Mouse (Mus musculus): ENCODE results near the gene Aff3. TPM values are rescaled to one million over a fixed set of nuclear protein-coding genes. Genes with fewer than 3 reads are reported as not detected.

Aff3 gene
- total RNA-seq, 2 experiments from 2014 or later: 82.9 to 86.5 TPM

GRCm38 (mm10) chr1:38271312-38271711, 393.4 kb downstream of the Aff3 start:
- intact Hi-C loops (cut with DNase I): no loop called here
- no peak for DNase-seq (ENCODE audit: low spot score in 2 of 2)

DNA sequence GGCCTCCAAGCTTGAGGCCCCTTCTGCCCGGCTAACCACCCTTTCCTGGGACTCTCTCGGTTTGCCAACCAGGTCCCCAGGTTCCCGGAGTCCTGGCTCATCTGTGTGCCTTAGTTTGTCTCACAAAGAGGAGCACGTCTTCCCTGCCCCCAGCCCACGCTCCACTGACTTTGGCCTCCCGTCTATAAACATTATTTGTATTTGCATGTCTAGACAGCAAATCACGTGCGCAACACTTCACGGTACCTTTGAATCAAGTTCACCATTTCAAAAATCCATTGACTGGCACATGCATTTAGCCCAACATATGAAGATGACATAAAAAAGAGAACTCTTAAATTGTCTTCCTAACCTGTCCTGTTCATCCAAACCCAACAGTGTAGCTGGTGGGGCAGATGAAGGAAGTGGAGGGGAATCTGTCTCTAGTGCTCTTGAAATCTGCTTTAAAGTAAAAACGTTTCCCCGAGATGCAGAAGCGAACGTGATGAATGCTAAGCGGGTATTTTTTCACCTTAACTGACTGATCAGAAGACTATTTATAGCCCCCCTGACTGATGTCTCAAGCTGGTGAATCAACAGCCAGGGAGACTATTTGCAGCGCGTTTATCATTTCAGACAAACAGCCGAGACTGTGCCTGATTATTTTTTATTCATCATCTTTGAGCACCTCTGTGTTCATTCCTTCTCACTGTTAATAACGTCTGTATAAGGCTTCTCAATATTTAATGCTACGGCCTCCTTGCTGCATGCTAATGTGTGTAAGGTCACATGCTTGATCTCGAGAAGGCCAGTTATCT, 396.3 kb downstream of the Aff3 start:
- intact Hi-C loops (cut with DNase I): no loop called here
- DNase-seq (ENCODE audit: low spot score in 2 of 2): peak in 1 of 2 experiments; percentile 18

DNA sequence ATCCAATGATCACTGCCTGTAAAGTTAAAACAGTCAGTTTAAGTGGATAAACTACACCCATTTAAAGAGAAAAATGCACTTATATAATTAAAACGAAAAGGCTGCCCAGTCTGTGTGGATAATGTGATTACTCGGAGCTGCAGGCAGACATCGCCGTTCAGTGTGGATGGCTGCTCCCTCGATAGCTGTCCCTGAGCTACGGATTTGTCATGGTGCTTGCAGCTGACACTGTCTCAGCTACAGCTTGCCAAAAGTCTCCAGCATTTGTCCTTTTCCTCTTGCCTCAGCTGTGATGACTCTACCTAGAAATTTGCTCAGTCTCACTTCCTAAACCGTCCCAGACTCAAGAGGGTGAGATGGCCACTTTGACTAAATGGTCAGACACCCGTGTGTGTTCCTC, 401.5 kb downstream of the Aff3 start:
- DNase-seq (ENCODE audit: low spot score in 2 of 2): no peak
- intact Hi-C loops (cut with DNase I): no loop called here

DNA sequence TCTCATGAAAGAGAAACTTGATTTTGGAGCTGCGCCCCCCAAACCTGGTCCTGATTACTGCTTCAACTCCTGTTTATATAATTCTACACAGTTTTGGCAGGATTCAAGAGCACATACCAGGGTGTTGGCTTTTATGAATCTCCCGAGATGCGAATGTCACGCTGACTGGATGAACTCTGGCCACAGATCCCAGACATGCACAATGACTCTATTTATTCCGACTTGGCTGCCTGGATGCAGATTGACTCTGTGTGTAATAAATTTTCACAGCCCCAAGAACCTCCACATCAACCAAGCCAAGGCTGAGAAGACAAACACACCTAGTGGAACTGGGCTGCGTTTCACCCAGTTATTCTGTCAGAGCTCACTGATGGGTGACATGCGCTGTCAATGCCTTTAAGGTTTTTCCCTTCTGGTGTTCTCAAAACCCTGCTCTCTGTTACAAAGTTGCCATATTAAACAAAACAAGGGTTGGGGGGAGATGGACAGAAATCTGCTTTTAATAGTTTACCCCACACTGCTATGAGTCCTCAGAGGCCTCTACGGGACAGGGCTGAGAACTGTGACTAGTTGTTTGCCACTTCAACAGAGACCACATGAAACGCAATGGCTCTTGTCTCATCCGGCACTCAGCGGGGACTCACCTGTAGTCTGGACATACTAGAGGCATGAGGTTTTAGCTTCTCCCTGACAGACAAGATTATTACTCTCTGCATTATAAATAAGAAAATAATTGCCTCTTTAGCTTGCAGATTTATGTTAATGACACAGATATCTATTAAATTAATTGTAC, 402.2 kb downstream of the Aff3 start:
- intact Hi-C loops (cut with DNase I): no loop called here

DNA sequence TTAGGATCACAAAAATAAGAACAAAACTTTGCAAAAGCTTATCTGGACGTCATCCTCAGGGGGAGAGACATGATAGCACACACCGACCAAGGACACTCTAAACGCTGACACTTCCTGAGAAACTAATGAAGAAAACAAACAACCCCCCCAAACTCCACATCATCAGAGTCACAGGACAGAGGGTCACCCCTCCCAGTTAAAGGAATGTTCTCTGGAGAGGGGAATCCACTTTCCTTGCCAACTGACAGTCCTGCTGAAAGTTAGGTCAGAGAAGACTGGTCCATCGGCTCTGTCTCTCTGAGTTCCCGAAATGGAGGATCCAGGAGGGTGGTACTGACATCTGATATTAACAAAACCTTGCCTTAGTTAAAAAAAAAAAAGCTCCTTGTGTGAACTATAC, 403.7 kb downstream of the Aff3 start:
- intact Hi-C loops (cut with DNase I): no loop called here
- no peak for DNase-seq (ENCODE audit: low spot score in 2 of 2)

More for the DNA sequence above, 402.2 kb downstream of the Aff3 start:
- DNase-seq (ENCODE audit: low spot score in 2 of 2): no peak

DNA sequence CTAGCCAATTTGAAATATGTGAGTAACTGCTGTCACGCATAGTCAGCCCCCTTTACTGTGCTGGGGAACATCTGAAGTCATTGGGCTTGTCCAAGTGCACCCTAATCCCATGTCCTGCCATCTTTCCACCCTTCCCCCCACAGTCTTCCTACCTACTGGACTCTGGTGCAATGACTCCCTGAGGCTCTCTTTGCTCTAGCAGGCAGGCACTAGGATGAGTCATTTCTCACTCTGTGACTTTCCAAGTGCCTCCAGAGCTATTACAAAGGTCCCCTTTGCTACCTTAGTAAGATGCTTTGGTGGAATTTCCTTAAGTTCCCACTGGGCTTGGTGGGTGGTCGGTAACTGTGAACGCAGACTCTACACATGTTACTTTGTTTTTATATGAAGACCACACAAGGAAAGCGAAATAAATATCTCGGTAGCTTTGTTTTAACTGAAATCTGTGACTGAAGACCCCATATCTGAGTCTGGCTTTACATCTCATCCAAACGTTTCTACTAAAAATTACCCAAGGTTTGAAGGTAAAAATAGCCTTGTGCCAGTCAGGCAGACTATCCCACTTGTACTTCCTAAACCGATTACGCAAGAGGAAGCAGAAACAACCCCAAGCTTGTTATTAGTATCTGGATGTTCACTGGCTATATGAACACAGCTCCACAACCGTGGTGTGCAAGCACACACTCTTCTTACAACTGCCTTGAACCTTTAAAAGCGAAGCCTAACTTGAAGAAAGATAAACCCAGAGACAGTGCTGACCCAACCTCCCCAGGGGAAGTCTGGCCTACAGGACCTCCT, 405.0 kb downstream of the Aff3 start:
- intact Hi-C loops (cut with DNase I): no loop called here
- DNase-seq (ENCODE audit: low spot score in 2 of 2): no peak

GRCm38 (mm10) chr1:38254426-38254825, 410.3 kb downstream of the Aff3 start:
- intact Hi-C loops (cut with DNase I): no loop called here
- DNase-seq (ENCODE audit: low spot score in 2 of 2): no peak

DNA sequence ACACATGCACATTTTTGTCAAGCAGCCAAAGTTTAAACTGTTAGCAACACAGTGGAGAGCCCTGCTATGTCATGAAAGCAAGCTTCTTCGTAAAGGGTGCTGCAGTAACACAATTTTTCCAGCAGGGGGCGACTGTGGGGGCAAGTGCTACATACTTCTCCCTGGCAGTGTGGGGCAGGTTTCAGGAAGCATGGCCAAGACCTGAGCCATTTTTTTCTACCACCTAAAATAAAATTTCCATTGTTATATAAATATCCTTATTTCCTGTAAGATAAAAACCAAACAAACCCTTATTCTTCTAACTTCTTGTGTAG, 412.0 kb downstream of the Aff3 start:
- peak; percentile 29 to 36 for DNase-seq (ENCODE audit: low spot score in 2 of 2)
- intact Hi-C loops (cut with DNase I): no loop called here

DNA sequence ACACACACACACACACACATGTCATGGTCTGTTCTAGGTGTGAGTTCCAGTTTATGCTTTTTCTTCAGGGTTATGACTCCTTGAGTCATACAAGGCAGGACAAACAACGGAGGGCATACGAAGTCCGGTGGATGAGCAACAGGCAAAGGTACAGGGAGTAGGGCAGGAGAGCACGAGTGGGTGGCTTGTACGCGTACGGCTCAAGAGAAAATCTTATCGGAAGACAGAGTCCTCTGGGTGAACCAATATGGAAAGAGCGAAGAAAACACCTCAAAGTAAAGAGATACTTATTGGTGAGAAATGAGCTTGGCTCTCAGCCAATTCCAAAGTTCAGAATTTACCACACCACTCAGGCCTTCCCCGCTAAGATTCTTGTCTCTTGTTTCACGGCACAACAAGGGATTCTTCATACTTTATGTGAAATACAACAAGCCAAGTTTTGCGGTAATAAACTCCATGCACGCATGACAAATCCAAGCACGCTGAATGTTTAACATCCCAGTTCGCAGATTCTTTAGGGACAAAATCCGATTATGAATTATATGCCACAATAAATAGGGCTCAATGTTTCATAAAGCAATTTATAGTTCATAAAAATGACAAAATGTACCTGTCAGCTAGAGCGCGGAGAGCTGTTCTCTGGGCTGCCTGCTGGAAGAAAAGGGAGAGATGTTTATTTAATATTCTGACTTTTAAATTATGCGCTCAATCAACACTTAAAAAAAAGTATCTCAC, 412.6 kb downstream of the Aff3 start:
- intact Hi-C loops (cut with DNase I): no loop called here
- no peak for DNase-seq (ENCODE audit: low spot score in 2 of 2)

- intact Hi-C loops (cut with DNase I): no loop called here
Observed at GRCm38 (mm10) chr1:38251448-38251847, 413.3 kb downstream of the Aff3 start.

GRCm38 (mm10) chr1:38250246-38250645, 414.5 kb downstream of the Aff3 start:
- intact Hi-C loops (cut with DNase I): no loop called here
- DNase-seq (ENCODE audit: low spot score in 2 of 2): no peak

More at GRCm38 (mm10) chr1:38251448-38251847, 413.3 kb downstream of the Aff3 start:
- no peak for DNase-seq (ENCODE audit: low spot score in 2 of 2)

GRCm38 (mm10) chr1:38249561-38249960, 415.2 kb downstream of the Aff3 start:
- intact Hi-C loops (cut with DNase I): no loop called here
- DNase-seq (ENCODE audit: low spot score in 2 of 2): no peak

DNA sequence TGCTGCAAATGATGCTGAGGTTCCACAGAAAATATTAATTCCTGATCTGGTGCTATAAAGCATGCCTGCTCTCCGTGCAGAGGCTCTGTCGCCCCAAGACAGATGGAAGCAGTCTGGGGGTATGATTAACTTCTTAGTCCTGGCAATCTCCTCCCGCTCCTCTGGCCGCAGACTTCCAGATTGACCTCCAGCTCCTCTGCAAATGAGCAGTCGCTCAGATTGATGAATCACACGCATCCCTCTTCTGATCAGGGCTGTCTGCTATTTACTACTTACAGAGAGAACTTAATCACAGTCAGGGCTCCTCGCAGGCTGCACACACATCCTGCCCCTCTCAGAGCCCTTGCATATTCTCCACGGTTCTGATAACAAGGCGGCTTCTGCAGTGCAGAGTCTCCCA, 416.7 kb downstream of the Aff3 start:
- intact Hi-C loops (cut with DNase I): no loop called here

DNA sequence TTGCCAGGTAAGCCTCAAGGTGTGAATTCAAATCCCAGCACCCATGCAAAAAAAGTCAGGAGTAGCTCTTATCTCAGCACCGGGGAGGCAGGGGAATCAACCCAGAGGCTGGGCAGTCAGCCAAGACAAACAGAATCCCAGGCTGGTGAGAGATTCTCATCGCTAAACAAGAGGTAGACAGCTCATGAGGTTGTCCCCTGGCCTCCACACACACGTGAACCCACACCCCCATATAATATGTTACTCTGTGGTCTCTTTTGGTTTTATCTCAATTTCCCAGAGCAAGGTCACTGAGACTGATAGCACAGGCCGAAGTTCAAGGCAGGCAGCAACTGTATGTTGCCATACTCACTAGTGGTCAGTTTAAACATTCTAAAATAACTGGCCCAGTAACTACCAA, 422.2 kb downstream of the Aff3 start:
- no peak for DNase-seq (ENCODE audit: low spot score in 2 of 2)

More for the DNA sequence above, 416.7 kb downstream of the Aff3 start:
- no peak for DNase-seq (ENCODE audit: low spot score in 2 of 2)

DNA sequence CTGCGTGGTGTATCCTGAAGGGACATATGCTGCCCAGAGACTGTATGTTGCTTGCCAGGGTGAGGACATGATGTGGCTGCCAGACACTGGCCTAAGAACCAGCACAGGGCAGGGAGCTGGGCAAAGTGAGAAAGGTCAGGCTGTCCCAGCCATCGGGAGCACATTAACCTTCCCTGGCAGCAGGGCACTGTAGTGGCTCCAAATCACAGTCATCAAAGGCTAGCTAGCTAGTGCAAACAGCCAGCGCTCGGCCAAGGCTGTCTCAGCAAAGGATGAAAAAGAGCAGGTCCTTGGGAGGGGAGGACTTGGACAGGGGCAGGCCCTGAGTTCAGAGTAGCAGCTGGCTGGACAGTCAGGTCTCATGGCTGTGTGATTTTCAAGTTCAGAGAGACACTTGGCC, 423.0 kb downstream of the Aff3 start:
- intact Hi-C loops (cut with DNase I): no loop called here

More for the DNA sequence above, 422.2 kb downstream of the Aff3 start:
- intact Hi-C loops (cut with DNase I): no loop called here

GRCm38 (mm10) chr1:38241221-38241666, 423.5 kb downstream of the Aff3 start:
- intact Hi-C loops (cut with DNase I): no loop called here
- DNase-seq (ENCODE audit: low spot score in 2 of 2): no peak

More for the DNA sequence above, 423.0 kb downstream of the Aff3 start:
- no peak for DNase-seq (ENCODE audit: low spot score in 2 of 2)

- no peak for DNase-seq (ENCODE audit: low spot score in 2 of 2)
- intact Hi-C loops (cut with DNase I): no loop called here
Observed at GRCm38 (mm10) chr1:38240438-38241220, 424.1 kb downstream of the Aff3 start.

DNA sequence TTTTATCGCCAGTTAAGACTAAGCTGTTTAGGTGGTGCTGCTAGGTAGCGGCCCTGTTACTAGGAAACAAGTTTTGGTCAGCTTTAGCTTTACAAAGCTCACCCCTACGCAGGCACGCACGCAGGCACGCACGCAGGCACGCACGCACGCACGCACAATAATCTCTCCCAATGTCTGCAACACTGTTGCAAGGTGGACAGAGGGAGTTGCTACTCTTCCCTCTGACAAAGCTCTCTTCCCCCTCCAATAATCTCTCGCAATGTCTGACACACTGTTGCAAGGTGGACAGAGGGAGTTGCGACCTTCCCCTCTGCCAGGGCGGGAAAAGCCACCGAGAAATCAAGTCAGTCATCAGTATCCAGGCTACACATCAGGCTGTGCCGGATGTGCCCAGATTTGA, 425.2 kb downstream of the Aff3 start:
- intact Hi-C loops (cut with DNase I): no loop called here
- no peak for DNase-seq (ENCODE audit: low spot score in 2 of 2)

GRCm38 (mm10) chr1:38237831-38238230, 426.9 kb downstream of the Aff3 start:
- intact Hi-C loops (cut with DNase I): no loop called here

More at GRCm38 (mm10) chr1:38237831-38238230, 426.9 kb downstream of the Aff3 start:
- DNase-seq (ENCODE audit: low spot score in 2 of 2): no peak
